Mouse (Mus musculus): ENCODE results near the gene Bcl11a. TPM values are rescaled to one million over a fixed set of nuclear protein-coding genes. Genes with fewer than 3 reads are reported as not detected.

Gene Bcl11a
- polyA plus RNA-seq, 1 experiment from 2014 or later: 71.9 TPM

DNA sequence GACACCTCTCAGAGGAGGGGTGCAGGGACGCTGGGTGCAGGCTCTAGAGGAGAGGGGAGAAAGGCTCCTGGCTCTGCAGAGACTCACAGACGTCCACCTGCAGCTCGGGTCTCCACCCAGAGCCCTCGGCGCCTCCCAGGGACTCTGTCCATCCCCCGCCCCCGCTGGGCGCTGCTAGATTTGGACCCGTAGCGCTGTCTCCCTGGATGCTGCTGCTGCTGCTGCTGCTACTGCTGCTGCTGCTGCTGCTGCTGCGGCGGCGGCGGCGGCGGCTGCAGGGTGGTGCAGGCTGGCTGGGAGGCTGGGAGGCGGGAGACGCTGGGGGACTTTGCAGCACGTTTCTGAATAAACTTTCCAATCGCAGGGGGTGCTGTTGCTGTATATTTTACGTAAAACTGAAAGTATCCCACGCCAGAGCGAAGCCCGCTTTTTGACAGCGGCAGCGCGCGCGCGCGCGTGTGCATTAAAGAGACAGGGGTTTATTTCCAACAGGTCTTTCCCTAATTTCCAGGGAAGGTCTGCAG, 1.7 kb upstream of the Bcl11a start:
- Histone ChIP-seq H3K36me3 (replicated peaks; ENCODE audit: control insufficient read depth, insufficient read depth, low read depth, low read length) (no peaks in the 10 kb centered on the region), H3K4me3 (ENCODE audit: low read depth, low read length) (peak overlapping the region; percentile 92), H3K4me2 (ENCODE audit: low read depth, low read length) (peak overlapping the region; percentile 97), H3K27ac (replicated peaks; ENCODE audit: low read depth, low read length) (peak overlapping the region; percentile 96), H3K4me1 (ENCODE audit: control insufficient read depth, insufficient read depth, low read length) (peaks cover 4% of the 10 kb centered on the region), H3K9ac (replicated peaks; ENCODE audit: low read length) (peak overlapping the region; percentile 99), H3K9me3 (replicated peaks; ENCODE audit: control insufficient read depth, low read length) (no peaks in the 10 kb centered on the region), H3K27me3 (ENCODE audit: control insufficient read depth, insufficient read depth, low read length) (peaks cover 6% of the 10 kb centered on the region)
- DNase-seq (ENCODE audit: low spot score): peak; percentile 90
- 0 out of 2 replicates have a peak, but pooled peaks have one; percentile 0 for ATAC-seq (replicated peaks; ENCODE audit: insufficient number of reproducible peaks, low FRiP score, low TSS enrichment, low read depth)
- under 1% methylated on average over 32 of the region's 32 CpGs for WGBS

DNA sequence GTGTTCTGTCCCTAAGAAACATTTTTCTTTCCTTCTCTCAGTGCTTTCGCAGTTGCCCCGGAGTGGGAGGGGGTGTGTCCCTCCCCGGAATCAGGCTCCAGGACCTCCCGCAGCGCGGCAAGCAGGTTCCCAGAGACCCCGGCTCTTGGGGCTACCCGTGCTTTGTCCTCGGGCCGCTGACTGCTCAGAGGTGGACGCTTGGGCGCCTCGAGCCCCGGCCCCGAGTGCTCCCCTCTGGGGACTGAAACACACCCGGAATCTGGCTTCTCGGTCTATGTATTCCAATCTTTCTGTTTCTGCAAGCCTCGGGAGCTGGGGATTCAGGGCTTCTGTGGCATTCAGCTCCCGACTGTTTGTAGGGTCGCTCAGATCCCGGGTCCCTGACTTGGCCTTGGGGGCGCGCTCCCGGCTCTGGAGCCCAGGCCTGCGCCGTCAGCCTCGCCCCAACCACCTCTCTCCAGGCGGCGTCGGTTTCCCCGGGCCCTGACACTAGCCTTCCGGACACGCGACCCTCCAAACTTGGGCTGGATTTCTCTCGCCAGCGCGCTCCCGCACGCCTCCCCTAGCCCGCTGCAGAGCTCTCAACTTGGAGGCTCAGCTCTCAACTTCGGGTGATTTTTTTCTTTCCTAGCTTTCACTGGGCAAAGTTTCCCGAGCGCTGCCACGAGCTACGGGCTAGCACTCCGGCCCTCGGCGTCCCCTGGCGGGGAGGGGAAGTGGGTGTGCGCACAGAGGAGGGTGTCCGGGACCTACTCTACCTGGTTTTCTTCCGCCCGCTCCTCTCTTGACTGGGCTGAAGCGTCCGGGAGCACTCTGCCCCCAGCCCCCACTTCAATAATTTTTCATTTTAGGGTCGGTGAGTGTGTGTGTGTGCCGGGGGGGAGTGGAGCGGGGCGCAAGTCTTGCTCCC, 780 bp upstream of the Bcl11a start:
- H3K27me3 ChIP-seq (ENCODE audit: control insufficient read depth, insufficient read depth, low read length): peaks cover 6% of the 10 kb centered on the region
- peak overlapping the region; percentile 99 for H3K9ac ChIP-seq (replicated peaks; ENCODE audit: low read length)
- no peaks in the 10 kb centered on the region for H3K9me3 ChIP-seq (replicated peaks; ENCODE audit: control insufficient read depth, low read length)
- H3K4me3 ChIP-seq (ENCODE audit: low read depth, low read length): peak overlapping the region; percentile 92
- H3K36me3 ChIP-seq (replicated peaks; ENCODE audit: control insufficient read depth, insufficient read depth, low read depth, low read length): no peaks in the 10 kb centered on the region
- peak overlapping the region; percentile 97 for H3K4me2 ChIP-seq (ENCODE audit: low read depth, low read length)
- under 1% methylated on average over 59 of the region's 59 CpGs for WGBS
- peak overlapping the region; percentile 96 for H3K27ac ChIP-seq (replicated peaks; ENCODE audit: low read depth, low read length)
- DNase-seq (ENCODE audit: low spot score): peak; percentile 80
- peaks cover 4% of the 10 kb centered on the region for H3K4me1 ChIP-seq (ENCODE audit: control insufficient read depth, insufficient read depth, low read length)
- ATAC-seq (replicated peaks; ENCODE audit: insufficient number of reproducible peaks, low FRiP score, low TSS enrichment, low read depth): peak; percentile 45

DNA sequence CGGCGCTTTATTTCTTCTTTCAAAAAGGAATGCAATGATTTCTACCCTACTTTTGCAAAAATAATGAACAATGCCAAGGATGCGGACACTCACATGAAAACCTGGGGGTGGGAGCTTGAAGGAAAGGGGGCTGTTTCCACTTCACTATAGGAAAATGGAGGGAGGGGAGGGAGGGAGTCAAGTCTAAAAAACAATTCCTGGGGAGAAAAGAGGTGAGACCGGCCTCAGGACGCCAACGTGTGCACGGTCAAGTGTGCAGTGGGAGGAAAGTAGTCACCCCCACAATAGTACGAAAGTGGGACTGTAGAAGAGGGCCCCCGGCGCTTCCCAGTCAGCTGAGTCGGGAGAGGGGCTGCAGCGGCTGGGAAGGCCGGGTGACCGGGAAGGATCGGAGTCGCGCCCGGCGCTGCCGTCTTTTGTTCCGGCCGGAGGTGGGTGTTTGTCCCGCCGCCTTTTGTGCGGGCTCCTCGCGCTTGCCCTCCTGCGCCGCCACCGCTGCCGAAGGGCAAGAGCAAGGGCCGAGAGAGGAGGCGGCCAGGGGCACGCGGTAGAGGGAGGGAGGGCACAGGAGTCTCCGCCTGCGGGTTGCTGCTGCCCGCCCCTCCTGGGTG, 955 bp downstream of the Bcl11a start:
- Histone ChIP-seq H3K9ac (replicated peaks; ENCODE audit: low read length) (peak overlapping the region; percentile 99), H3K4me1 (ENCODE audit: control insufficient read depth, insufficient read depth, low read length) (peaks cover 4% of the 10 kb centered on the region), H3K27ac (replicated peaks; ENCODE audit: low read depth, low read length) (peak overlapping the region; percentile 96), H3K4me2 (ENCODE audit: low read depth, low read length) (peak overlapping the region; percentile 97), H3K27me3 (ENCODE audit: control insufficient read depth, insufficient read depth, low read length) (no peaks in the 10 kb centered on the region), H3K4me3 (ENCODE audit: low read depth, low read length) (peak overlapping the region; percentile 92), H3K36me3 (replicated peaks; ENCODE audit: control insufficient read depth, insufficient read depth, low read depth, low read length) (no peaks in the 10 kb centered on the region), H3K9me3 (replicated peaks; ENCODE audit: control insufficient read depth, low read length) (no peaks in the 10 kb centered on the region)
- 1% methylated on average over 36 of the region's 38 CpGs for WGBS
- ATAC-seq (replicated peaks; ENCODE audit: insufficient number of reproducible peaks, low FRiP score, low TSS enrichment, low read depth) (no peak), DNase-seq (ENCODE audit: low spot score) (peak; percentile 56)

DNA sequence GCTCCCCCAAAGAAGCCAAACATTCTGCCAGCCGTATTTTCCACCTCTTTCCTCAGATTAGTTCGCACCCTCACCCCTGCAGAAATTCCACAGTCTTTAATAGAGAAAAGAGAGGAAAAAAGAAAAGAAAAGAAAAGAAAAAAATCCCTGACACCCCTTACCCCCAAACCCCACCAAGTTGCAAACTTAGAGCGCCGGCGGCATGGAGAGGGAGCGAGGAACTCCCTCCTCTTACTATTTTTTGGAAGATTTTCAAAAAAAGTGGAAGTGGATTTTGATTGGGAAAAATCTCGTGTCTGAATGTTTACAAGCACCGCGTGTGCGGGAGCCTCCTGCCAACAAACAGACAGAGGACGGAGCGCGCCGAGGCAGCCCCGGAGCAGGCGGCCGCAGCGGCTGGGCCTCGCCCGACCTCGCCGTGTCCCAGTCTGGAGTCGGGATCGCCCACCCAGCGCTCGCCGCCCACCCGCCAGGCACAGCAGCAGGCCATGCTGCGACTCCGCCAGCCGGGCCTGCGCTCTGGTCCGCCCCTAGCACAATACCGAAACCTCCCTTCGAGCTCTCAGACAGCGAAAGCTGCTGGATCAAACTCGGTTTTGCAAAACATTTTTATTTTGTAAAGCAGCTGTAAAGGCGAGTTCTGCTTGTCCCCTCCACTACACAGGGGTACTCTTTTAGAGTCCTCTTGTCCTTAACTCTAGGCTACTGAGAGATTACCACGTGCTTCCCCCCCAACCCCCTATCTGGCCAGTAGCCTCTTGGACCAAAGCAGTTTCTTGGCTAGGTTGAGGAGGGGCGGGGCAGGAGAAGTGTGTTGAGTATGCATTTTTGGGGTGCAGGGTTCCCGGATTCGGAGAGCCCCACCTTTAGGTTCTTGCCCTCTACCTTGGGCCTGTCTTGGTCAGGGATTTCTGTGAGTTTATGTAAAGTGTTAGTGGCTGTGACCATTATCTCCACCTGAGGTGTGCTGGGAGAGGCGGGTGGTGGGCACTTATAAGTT, 1.8 kb downstream of the Bcl11a start:
- H3K9ac ChIP-seq (replicated peaks; ENCODE audit: low read length): peak overlapping the region; percentile 99
- ATAC-seq (replicated peaks; ENCODE audit: insufficient number of reproducible peaks, low FRiP score, low TSS enrichment, low read depth) (no peak), DNase-seq (ENCODE audit: low spot score) (peak; percentile 73)
- WGBS: under 1% methylated on average over 43 of the region's 43 CpGs
- peak overlapping the region; percentile 92 for H3K4me3 ChIP-seq (ENCODE audit: low read depth, low read length)
- H3K27ac ChIP-seq (replicated peaks; ENCODE audit: low read depth, low read length): peak overlapping the region; percentile 96
- peaks cover 2% of the 10 kb centered on the region for H3K4me1 ChIP-seq (ENCODE audit: control insufficient read depth, insufficient read depth, low read length)
- no peaks in the 10 kb centered on the region for H3K36me3 ChIP-seq (replicated peaks; ENCODE audit: control insufficient read depth, insufficient read depth, low read depth, low read length)
- no peaks in the 10 kb centered on the region for H3K9me3 ChIP-seq (replicated peaks; ENCODE audit: control insufficient read depth, low read length)
- H3K4me2 ChIP-seq (ENCODE audit: low read depth, low read length): peak overlapping the region; percentile 97
- no peaks in the 10 kb centered on the region for H3K27me3 ChIP-seq (ENCODE audit: control insufficient read depth, insufficient read depth, low read length)

DNA sequence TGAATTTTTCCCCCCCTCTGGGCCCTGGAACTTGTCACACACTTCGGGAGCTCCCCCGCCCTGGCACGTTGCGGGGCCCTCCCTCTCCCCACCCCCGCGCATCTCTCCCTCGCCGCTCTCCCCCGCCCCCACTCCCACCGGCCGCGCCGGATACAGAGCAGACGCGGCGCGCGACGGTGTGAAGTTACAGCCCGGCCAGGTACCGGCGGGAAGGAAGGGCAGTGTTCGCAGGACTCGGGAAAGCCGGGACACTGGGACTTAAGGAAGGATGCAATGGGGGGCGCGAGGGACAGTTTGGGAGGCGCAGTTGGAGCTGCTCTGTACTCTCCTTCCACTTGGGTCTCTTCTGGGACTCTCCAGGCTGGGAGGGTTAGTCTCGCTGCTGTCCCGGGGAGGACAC, 2.7 kb downstream of the Bcl11a start:
- H3K4me2 ChIP-seq (ENCODE audit: low read depth, low read length): peak overlapping the region; percentile 97
- no peaks in the 10 kb centered on the region for H3K4me1 ChIP-seq (ENCODE audit: control insufficient read depth, insufficient read depth, low read length)
- no peaks in the 10 kb centered on the region for H3K27me3 ChIP-seq (ENCODE audit: control insufficient read depth, insufficient read depth, low read length)
- ATAC-seq (replicated peaks; ENCODE audit: insufficient number of reproducible peaks, low FRiP score, low TSS enrichment, low read depth) (peak; percentile 12), DNase-seq (ENCODE audit: low spot score) (peak; percentile 80)
- H3K9ac ChIP-seq (replicated peaks; ENCODE audit: low read length): peak overlapping the region; percentile 99
- no peaks in the 10 kb centered on the region for H3K9me3 ChIP-seq (replicated peaks; ENCODE audit: control insufficient read depth, low read length)
- peak overlapping the region; percentile 96 for H3K27ac ChIP-seq (replicated peaks; ENCODE audit: low read depth, low read length)
- H3K4me3 ChIP-seq (ENCODE audit: low read depth, low read length): peak overlapping the region; percentile 92
- H3K36me3 ChIP-seq (replicated peaks; ENCODE audit: control insufficient read depth, insufficient read depth, low read depth, low read length): no peaks in the 10 kb centered on the region; the same call in 1 of the 2 replicates
- under 1% methylated on average over 19 of the region's 30 CpGs for WGBS

DNA sequence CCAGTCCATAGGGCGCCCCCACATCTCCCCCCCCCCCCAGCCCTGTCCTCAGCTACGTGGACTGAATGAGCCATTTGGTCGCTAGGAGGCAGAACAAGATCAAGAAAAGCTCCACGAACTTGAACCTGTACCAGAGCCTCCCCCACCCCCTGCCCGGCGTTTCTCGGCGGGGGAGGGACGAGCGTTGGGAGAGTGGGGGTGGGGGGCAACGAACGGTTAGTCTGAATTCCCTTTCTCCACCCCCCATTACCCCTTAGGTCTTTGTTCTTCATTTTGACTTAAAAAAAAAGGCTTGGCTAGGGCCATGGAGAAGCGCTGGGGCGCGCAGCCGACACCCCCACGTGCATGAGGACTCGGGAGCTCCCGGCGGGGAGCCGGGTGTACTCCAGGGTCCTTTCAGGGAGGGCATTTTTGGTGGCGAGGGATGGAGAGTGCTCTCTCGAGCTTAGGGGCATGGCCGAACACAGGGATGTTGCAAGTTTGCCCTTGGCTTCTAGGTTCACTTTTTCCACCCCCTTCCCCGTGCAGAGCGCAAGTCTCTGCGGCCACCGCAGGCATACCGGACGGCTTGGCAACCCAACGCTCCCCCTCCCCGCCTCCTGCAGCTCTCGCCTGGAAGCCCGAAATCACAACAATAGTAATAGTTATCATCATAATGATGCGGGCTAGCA, 3.3 kb downstream of the Bcl11a start:
- WGBS: under 1% methylated on average over 35 of the region's 35 CpGs
- Histone ChIP-seq H3K27ac (replicated peaks; ENCODE audit: low read depth, low read length) (peak overlapping the region; percentile 96), H3K4me3 (ENCODE audit: low read depth, low read length) (peak overlapping the region; percentile 92), H3K9ac (replicated peaks; ENCODE audit: low read length) (peak overlapping the region; percentile 99), H3K36me3 (replicated peaks; ENCODE audit: control insufficient read depth, insufficient read depth, low read depth, low read length) (no peaks in the 10 kb centered on the region; the same call in 1 of the 2 replicates), H3K27me3 (ENCODE audit: control insufficient read depth, insufficient read depth, low read length) (no peaks in the 10 kb centered on the region), H3K4me1 (ENCODE audit: control insufficient read depth, insufficient read depth, low read length) (no peaks in the 10 kb centered on the region; the same call in 1 of the 2 replicates), H3K4me2 (ENCODE audit: low read depth, low read length) (peak overlapping the region; percentile 97), H3K9me3 (replicated peaks; ENCODE audit: control insufficient read depth, low read length) (no peaks in the 10 kb centered on the region)
- ATAC-seq (replicated peaks; ENCODE audit: insufficient number of reproducible peaks, low FRiP score, low TSS enrichment, low read depth): peak; percentile 33
- peak; percentile 89 for DNase-seq (ENCODE audit: low spot score)
